Mouse (Mus musculus) forebrain, embryonic 11.5 days (tissue): ENCODE measurements around the gene Crebrf. TPM values are rescaled to one million over a fixed set of nuclear protein-coding genes. Genes with fewer than 3 reads are reported as not detected.

ENCODE experiments used
- ATAC-seq: fragments of 200-750 bp; cut with Nextera tagmentation; replicated peaks from 2 replicates; pipeline ENCODE4 v1.8.0; 2017; ENCODE audit warnings: moderate TSS enrichment; ENCODE audit not compliant: low FRiP score
- DNase-seq: peaks from one replicate; pipeline ENCODE4 v3.0.0-alpha.2; 2017; ENCODE audit warnings: low spot score
- H3K27ac ChIP-seq: fragments of 300-500 bp; sonication (generic); 2 replicates; pipeline ENCODE4 v1.5.1; 2014; ENCODE audit warnings: low read depth, low read length
- H3K27me3 ChIP-seq: fragments of 300-500 bp; sonication (generic); 2 replicates; pipeline ENCODE4 v1.6.1; 2014; ENCODE audit warnings: mild to moderate bottlenecking, low read length, mixed read lengths; ENCODE audit not compliant: control insufficient read depth, insufficient read depth
- H3K36me3 ChIP-seq: fragments of 300-500 bp; sonication (generic); 2 replicates; pipeline ENCODE4 v1.6.1; 2014; ENCODE audit warnings: mild to moderate bottlenecking, low read length, moderate library complexity, mixed read lengths; ENCODE audit not compliant: control insufficient read depth, insufficient read depth
- H3K4me1 ChIP-seq: fragments of 300-500 bp; sonication (generic); replicated peaks from 2 replicates; pipeline ENCODE4 v1.6.1; 2014; ENCODE audit warnings: low read length, mixed read lengths; ENCODE audit not compliant: control insufficient read depth, insufficient read depth
- H3K4me2 ChIP-seq: fragments of 300-500 bp; sonication (generic); 2 replicates; pipeline ENCODE4 v1.6.1; 2014; ENCODE audit warnings: low read depth, mild to moderate bottlenecking, low read length, moderate library complexity, mixed read lengths; ENCODE audit not compliant: severe bottlenecking
- H3K4me3 ChIP-seq: fragments of 300-500 bp; sonication (generic); 2 replicates; pipeline ENCODE4 v1.5.1; 2014; ENCODE audit warnings: low read depth, low read length
- H3K9ac ChIP-seq: fragments of 300-500 bp; sonication (generic); 2 replicates; pipeline ENCODE4 v1.6.1; 2014; ENCODE audit warnings: low read length
- H3K9me3 ChIP-seq: fragments of 300-500 bp; sonication (generic); 2 replicates; pipeline ENCODE4 v1.6.1; 2016; ENCODE audit warnings: low read length, mixed read lengths; ENCODE audit not compliant: control insufficient read depth
- WGBS: fragments of 180-500 bp; shearing (Covaris S2); extraction: QIAGEN DNeasy Blood & Tissue Kit; methylation state at CpG from one replicate; pipeline ENCODE4 v1.1.7; 2014; 5-methylcytosine and 5-hydroxymethylcytosine counted together
- polyA plus RNA-seq: library from polyadenylated mRNA; unstranded; fragments of >200 nt; fragmentation: Nextera tagmentation; extraction: Ambion mirVana; gene quantifications from 2 replicates; pipeline ENCODE4 v1.2.1, GENCODE M21; 2014

Gene Crebrf
- 2.8 TPM in 2 replicates for polyA plus RNA-seq

DNA sequence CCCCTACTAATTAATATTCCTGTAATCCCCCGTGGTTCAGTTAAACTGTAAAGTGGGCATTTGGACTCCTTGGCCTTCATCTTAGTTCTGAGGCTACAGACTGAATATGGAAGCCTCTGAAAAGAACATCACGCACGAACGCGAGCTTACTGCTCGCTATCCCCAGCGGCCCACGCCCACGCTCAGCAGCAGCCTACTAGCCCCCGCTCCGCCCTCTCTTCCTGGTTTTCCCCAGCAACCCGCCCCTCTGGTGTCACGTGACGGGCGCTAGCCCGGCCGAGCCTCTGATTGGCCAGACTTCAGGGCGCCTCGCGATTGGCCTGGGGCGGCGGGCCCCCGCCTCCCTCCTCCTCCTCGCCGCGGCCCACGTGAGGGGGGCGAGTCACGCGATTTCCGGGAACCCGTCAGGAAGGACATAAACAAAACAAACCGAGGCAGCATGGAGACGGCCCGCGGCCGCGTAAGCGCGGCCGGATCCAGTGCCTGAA is at the start of gene Crebrf:
TSS of gene Crebrf (plus strand) at position 380 of the 488 bp plus-strand sequence.
- Histone ChIP-seq H3K4me3 (peak within 1 kb of the TSS; percentile 95), H3K4me2 (peak within 1 kb of the TSS; percentile 73), H3K36me3 (no peaks in the 10 kb centered on the region), H3K27me3 (no peaks in the 10 kb centered on the region), H3K27ac (no peak within 1 kb of the TSS), H3K9ac (peak within 1 kb of the TSS; percentile 75), H3K9me3 (no peaks in the 10 kb centered on the region), H3K4me1 (no peaks in the 10 kb centered on the region)
- under 1% methylated on average over 41 of the region's 41 CpGs for WGBS
- ATAC-seq (peak; percentile 86), DNase-seq (peak; percentile 99)

DNA sequence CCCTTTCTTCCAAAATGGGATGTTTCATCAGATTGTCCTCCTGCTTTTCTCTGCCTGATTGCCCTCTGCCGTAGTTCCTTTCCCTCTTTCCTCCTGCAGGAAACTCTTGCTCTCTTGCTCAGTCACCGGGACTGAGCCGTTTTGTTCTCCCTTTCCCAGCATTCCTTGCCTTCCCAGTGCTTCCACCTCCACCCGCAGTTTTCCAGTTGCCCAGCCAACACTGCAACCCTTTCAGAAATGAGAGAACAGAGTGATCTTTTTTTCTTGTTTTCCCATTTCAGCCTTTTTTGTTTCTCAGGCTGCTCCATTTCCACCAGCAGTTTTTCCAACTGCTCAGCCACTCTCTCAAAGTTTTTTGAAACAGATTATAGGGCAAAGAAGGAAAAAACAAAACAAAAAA is 44.2 kb upstream of the Crebrf start:
- 65% methylated on average over 4 of the region's 4 CpGs for WGBS
- Histone ChIP-seq H3K4me2 (no peak overlapping the region), H3K9me3 (no peaks in the 10 kb centered on the region), H3K36me3 (no peaks in the 10 kb centered on the region), H3K27ac (no peak overlapping the region), H3K9ac (no peak overlapping the region), H3K27me3 (no peaks in the 10 kb centered on the region), H3K4me3 (no peak overlapping the region), H3K4me1 (no peaks in the 10 kb centered on the region)
- ATAC-seq (no peak), DNase-seq (no peak)

DNA sequence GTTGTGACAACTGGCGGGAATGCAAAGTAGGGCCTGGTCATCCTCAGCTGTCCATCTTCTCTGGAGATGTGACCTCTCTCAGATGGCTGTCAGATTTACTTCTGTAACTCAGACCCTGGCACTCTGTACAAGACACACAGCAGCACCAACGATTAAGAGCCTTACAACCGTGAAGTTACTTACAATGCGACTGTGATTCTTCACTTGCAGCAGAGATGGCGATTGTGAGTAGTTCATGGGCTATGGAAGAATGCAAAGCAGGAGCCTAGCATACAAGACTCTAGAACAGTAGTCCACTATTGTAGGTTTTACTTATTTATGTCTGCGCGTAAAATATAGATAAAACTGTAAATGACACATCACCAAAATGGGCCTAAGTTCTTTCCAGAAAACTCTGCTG is 39.6 kb upstream of the Crebrf start:
- peak overlapping the region; percentile 86 for H3K4me3 ChIP-seq
- 24% methylated on average over 7 of the region's 7 CpGs for WGBS
- no peaks in the 10 kb centered on the region for H3K9me3 ChIP-seq
- H3K4me2 ChIP-seq, result peak overlapping the region; percentile 72
- no peaks in the 10 kb centered on the region; the same call in 1 of the 2 replicates for H3K4me1 ChIP-seq
- no peak overlapping the region for H3K27ac ChIP-seq
- DNase-seq (no peak), ATAC-seq (peak; percentile 36)
- peak overlapping the region; percentile 75; the same call in 1 of the 2 replicates for H3K9ac ChIP-seq
- H3K36me3 ChIP-seq, result no peaks in the 10 kb centered on the region; the same call in 1 of the 2 replicates
- H3K27me3 ChIP-seq, result no peaks in the 10 kb centered on the region

DNA sequence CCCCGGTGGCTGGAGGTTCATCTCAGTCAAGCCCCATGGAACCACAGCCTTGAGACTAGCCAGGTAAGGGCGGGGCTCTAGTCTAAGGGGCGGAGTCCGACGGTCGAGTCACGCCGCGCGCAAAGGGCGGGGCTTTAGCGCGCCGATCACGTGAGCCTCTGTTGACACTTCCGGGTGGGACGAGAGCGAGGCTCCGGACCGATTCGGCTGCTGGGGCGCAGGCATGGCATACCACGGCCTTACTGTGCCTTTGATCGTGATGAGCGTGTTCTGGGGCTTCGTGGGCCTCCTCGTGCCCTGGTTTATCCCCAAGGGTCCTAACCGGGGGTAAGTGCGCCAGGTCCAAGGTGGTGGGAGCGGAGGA is 39.2 kb upstream of the Crebrf start:
- H3K27me3 ChIP-seq, result no peaks in the 10 kb centered on the region
- H3K4me2 ChIP-seq, result peak overlapping the region; percentile 72
- peak; percentile 92 for DNase-seq
- H3K27ac ChIP-seq, result peak overlapping the region; percentile 54
- no peaks in the 10 kb centered on the region for H3K9me3 ChIP-seq
- under 1% methylated on average over 30 of the region's 30 CpGs for WGBS
- peak; percentile 94 for ATAC-seq
- no peaks in the 10 kb centered on the region; the same call in 1 of the 2 replicates for H3K4me1 ChIP-seq
- H3K9ac ChIP-seq, result peak overlapping the region; percentile 75
- H3K36me3 ChIP-seq, result no peaks in the 10 kb centered on the region; the same call in 1 of the 2 replicates
- H3K4me3 ChIP-seq, result peak overlapping the region; percentile 86

- H3K36me3 ChIP-seq, result no peaks in the 10 kb centered on the region; the same call in 1 of the 2 replicates
- peak overlapping the region; percentile 54 for H3K27ac ChIP-seq
- H3K9me3 ChIP-seq, result no peaks in the 10 kb centered on the region
- no peaks in the 10 kb centered on the region for H3K27me3 ChIP-seq
- DNase-seq (no peak), ATAC-seq (peak; percentile 70)
- peak overlapping the region; percentile 86 for H3K4me3 ChIP-seq
- peak overlapping the region; percentile 72 for H3K4me2 ChIP-seq
- peak overlapping the region; percentile 75 for H3K9ac ChIP-seq
- no peaks in the 10 kb centered on the region; the same call in 1 of the 2 replicates for H3K4me1 ChIP-seq
- WGBS, result 4% methylated on average over 26 of the region's 26 CpGs
These were observed 38.7 kb upstream of the Crebrf start for GRCm38 (mm10) chr17:26676616-26677376.

DNA sequence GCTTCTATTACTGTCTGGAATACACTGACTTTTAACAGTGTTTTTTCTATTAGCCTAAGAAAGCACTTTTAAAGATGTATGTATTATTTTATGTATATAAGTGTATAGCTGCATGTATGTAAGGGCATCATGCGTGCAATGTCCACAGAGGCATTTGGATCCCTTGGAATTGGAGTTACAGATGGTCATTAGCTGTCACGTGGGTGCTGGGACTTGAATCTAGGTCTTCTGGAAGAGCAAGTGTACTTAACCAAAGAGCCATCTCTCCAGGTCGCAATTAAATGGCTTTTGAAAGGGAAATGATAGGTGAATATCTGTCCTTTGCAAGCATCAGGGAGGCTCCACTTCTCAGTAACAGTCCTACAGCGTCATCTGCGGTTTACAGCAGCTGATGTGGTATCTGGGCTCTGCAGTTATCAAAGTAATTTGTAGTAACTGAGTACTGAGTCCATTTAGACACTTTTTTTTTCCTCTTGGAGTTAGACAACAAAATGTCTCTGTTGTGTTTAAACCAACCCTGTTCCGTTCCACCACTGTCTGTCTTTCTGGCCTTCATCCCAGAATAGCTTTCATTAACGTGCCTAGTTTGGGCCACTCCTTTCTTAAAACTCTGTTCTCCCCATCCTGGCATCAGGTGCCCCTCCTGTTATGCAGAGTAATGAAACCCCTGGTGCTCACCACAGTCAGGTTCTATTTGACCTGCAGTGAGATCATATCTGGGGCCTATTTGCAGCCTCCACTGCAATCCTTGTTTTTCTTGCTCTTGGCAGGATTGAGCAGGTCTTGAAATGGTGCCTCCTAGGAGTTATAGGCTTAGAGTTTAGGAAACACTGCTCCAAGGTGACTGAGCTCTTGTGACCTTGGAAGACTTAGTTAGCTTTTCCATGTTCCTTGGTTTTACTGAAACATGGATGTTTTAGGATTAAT is 37.5 kb upstream of the Crebrf start:
- no peaks in the 10 kb centered on the region; the same call in 1 of the 2 replicates for H3K36me3 ChIP-seq
- no peak overlapping the region for H3K27ac ChIP-seq
- ATAC-seq (no peak), DNase-seq (no peak)
- H3K4me2 ChIP-seq, result no peak overlapping the region
- no peak overlapping the region for H3K4me3 ChIP-seq
- no peaks in the 10 kb centered on the region for H3K27me3 ChIP-seq
- no peaks in the 10 kb centered on the region; the same call in 1 of the 2 replicates for H3K4me1 ChIP-seq
- H3K9ac ChIP-seq, result no peak overlapping the region
- WGBS, result 92% methylated on average over 7 of the region's 7 CpGs
- H3K9me3 ChIP-seq, result no peaks in the 10 kb centered on the region

GRCm38 (mm10) chr17:26681276-26681675 is 34.2 kb upstream of the Crebrf start:
- ATAC-seq (no peak), DNase-seq (no peak)
- H3K4me2 ChIP-seq, result no peak overlapping the region
- H3K36me3 ChIP-seq, result no peaks in the 10 kb centered on the region; the same call in 1 of the 2 replicates
- H3K27me3 ChIP-seq, result no peaks in the 10 kb centered on the region
- no peak overlapping the region for H3K27ac ChIP-seq
- 89% methylated on average over 6 of the region's 6 CpGs for WGBS
- no peak overlapping the region for H3K4me3 ChIP-seq
- H3K9ac ChIP-seq, result no peak overlapping the region
- no peaks in the 10 kb centered on the region; the same call in 1 of the 2 replicates for H3K4me1 ChIP-seq
- H3K9me3 ChIP-seq, result no peaks in the 10 kb centered on the region

DNA sequence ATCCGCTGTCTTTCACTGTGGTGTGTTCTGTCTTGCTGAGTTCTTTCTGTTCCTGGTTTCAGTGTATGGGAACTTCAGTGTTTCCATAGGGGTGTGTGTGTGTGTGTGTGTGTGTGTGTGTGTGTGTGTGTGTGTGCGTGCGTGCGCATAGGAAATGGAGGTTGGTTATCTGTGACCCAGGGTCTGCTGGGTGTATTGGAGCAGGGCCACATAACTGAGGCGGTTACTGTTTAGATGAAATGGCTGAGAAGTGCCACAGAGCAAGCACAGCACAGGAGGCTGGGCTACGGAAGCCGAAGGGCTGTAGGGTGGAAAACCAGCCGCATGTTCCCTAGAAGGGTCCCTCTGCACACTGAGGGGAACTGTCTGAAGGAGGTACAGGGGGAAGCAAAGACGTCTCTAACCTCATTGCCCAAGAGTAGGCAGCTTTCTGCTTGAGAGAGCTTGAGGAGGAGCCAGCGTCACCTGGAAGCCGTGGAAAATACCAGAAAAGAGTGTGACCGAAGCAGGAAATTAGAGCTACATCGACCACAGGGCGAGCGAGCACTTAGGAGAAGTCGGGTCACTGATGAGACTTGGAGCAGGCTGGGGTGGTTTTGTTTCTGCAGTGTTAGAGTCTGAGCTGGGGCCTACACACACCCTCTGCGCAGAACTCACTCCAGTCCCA is 29.0 kb upstream of the Crebrf start:
- Histone ChIP-seq H3K36me3 (no peaks in the 10 kb centered on the region), H3K27me3 (no peaks in the 10 kb centered on the region), H3K9me3 (no peaks in the 10 kb centered on the region), H3K27ac (no peak overlapping the region), H3K4me2 (no peak overlapping the region), H3K9ac (no peak overlapping the region), H3K4me3 (no peak overlapping the region), H3K4me1 (no peaks in the 10 kb centered on the region)
- DNase-seq (no peak), ATAC-seq (no peak)
- WGBS, result 93% methylated on average over 17 of the region's 17 CpGs
